Mouse (Mus musculus): ENCODE results near the gene Foxa2.

Gene Foxa2

DNA sequence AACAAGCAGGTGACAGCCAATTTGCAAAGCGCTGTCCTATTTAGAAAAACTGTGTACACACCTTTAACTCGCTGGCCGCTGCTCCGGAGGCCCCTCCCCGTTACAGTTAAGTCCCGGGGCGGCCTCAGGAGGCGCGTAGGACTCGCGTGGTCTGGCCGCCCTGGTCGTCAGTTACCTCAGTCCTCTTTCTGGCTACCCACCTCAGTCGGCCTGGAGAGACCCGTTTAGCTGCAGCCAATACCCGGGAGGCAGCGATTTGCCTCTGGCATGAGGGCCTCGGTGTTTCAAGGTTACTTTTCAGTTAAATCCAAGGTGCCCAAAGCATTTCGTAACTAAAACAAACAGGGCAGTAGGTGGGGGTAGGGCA is at the start of gene Foxa2:
Gene Foxa2, minus strand, starts transcription at position 171 of the 367 bp plus-strand sequence.
- 3% methylated on average over 19 of the region's 19 CpGs for WGBS

DNA sequence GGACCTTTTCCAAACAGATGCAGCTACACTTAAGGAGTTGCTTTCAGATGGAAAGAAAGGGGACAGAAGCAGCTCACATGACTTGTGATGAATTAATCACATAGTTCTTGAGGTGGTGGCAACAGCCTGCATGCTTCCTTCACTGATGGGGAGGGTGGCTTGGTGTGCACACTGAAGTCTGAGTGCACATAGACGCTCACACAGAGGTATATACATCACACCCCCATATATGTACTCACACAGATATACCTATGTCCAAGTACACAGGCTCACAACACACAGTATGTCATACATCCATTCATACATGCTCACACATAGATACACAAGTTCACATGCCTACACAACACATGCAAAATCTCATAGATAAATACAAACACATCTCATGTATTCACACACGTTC is 45.3 kb upstream of the Foxa2 start:
- 92% methylated on average over 2 of the region's 2 CpGs for WGBS

DNA sequence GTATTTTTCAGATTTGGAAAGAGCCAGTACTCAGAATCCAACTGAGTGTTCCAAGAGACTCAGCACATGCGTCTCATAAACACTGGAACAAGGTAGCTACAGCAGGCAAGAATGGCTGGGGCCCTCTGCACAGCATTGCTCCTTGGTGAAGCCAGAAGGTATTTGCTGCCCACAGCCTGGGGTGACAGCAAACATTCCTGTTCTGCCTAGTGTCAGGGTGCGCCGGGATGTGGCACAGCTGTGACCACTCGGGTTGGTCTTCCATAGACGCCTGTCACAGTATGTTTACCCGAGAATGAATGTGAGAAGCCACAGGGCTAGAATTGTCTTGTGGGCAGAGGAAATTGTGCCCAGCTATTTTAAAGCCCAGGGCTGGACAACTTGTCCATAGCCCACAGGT is 44.9 kb upstream of the Foxa2 start:
- 88% methylated on average over 6 of the region's 6 CpGs for WGBS

DNA sequence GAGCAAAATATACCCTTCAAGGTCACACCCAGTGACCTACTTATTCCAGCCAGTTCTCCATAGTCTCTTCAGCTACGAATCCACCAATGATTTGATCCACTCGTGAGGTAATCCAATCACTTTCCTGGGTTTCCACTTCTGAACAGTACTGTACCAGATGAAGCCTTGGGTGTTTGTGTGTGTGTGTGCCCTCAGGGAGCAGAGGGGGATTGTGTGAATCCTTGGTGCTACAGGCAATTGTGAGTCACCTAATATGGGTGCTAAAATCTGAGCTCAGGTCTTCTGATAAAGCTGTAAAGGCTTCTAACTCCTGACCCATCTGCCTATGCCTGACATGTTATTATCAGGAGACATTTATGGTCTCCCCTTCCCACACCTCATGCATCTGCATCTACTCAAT is 43.3 kb upstream of the Foxa2 start:
- 88% methylated on average over 2 of the region's 2 CpGs for WGBS

DNA sequence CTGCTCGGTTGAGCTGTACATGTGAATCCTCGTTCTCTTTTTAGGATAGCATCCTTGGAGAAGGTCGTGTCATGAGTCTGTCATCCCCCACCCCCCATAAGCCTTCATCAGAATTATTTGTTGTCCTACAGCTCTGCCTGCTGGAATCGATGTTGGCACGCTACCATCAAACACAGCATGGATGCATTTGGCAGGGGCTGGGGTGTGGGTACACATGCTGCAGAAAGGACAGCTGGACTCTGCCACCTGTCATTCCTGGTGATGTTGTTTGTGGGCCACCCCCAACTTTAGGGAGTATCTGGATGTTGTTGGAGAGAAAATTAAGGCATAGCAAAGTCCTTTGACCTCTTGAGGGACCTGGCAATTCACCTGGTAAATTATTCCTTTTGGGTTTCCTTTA is 38.8 kb upstream of the Foxa2 start:
- 76% methylated on average over 5 of the region's 5 CpGs for WGBS

DNA sequence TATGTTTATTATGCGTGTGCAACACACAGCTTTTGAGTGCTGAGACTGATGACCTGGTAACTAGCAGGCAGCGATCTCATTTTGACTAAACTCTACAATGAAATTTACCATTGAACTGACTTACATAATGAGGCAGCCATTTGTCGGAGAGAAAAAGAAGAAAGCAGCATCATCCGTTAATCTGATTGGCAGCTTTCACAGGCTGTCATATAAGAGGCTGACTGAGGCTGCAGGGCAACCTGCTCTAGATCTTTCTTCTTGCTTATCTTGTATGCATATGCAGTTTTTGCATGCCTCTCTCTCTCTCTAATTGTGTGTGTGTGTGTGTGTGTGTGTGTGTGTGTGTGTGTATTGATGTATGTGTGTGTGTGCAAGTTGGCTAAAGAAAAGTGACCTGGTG is 38.4 kb upstream of the Foxa2 start:
- WGBS = 66% methylated on average over 4 of the region's 4 CpGs

DNA sequence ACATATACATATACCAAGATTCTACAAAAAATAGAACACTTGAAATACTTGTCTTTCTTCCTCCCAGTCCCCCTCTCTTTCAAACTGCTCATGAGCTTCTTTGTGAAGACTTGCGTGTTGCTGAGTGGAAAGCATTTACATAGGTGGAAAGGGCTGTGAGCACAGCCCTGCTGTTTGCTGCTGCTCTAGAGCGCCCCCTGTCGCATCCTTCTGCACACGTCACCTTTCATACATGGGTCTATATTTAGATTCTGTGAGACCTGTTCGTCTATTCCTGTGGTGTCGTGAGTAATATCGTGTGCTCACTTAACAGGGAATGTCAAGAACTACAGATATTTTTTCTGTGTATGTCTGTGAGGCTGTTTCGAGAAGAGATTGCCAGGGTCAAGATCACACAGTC is 35.5 kb upstream of the Foxa2 start:
- WGBS = 11% methylated on average over 8 of the region's 8 CpGs

DNA sequence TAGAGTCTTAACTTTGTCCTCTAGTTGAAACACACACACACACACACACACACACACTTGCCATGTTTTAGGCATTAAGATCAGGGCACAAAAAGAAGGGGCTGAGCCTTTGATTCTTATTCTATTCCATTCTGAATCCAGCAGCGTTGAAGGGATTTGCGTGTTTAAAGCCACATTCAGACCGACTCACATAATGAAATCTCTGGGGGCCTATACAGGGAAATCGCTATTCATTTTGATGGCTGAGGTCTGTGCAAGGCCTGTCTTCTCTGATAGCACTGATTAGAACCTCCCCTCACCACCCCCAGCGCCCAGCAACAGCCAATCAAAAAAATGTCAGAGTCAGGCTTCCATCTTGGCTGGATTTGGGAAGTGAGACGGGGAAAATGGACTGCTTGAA is 13.9 kb upstream of the Foxa2 start:
- 67% methylated on average over 6 of the region's 6 CpGs for WGBS

DNA sequence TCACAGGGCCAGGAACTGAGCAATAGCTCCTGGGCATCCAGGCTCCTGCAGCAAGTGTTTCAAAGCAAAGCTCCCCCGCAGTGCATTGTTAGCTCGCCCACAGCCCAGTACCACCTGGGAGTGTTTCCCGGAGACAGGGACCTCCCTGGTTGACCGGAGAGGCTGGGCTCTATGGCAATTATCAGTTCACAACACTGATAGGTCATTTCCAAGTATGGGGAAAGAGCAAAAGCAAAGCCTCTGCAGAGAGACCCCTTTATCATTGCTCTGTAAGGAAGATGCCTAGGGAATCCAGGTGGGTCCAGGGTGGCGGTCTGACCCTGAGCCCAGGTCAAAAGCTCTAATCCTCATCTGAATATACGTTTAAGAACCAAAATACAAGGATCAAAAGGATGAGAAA is 6.6 kb upstream of the Foxa2 start:
- WGBS = 19% methylated on average over 6 of the region's 6 CpGs

DNA sequence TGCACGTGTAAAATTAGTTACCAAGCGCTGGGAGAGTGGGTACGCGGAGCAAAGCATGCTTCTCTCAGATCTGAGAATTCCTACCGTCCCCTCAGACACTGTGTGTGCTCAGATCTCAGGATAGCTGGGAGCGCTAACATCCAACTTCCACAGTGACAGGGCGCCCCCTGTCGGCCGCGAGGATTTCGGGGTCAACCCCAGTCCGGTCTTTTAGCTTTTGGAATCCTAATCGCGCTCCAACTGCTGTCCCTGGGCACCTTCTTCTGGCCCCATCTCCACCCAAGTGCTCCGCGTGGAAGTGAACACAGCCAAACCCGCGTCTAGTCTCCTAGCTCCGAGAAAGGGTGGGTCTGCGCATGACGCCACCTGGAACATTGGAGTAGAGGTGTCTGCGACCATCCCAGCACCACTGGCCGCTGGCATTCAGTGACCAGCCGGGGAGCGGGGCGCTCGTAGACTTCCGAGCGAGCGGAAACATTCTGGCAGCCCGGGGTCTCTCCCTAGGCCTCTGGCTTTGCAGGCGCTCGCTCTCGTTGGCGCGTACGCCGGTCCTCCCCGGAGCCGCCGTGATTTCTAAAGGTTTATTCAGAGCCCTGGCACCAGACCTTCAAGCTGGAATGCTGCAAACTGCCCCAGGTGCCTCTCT is 1.8 kb upstream of the Foxa2 start:
- WGBS = 2% methylated on average over 41 of the region's 41 CpGs

DNA sequence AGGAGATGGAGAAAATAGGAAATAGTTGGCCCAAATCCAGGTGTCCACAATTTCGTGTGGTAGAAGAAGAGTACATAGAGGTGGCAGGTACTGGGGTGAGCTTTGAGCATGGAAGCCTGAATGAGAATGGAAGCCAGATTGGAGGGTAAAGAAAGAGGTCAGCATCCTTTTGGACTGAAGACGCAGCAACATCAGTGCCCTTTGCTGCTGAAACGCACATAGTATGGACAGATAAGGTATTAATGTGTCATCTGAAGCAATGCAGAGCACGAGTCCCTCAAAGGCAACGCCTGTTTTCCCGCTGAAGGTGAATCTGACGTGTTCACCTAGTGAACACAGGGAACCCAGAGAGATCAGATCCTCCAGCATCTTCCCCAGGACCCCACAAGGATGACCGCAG is 842 bp upstream of the Foxa2 start:
- WGBS = 7% methylated on average over 8 of the region's 8 CpGs

DNA sequence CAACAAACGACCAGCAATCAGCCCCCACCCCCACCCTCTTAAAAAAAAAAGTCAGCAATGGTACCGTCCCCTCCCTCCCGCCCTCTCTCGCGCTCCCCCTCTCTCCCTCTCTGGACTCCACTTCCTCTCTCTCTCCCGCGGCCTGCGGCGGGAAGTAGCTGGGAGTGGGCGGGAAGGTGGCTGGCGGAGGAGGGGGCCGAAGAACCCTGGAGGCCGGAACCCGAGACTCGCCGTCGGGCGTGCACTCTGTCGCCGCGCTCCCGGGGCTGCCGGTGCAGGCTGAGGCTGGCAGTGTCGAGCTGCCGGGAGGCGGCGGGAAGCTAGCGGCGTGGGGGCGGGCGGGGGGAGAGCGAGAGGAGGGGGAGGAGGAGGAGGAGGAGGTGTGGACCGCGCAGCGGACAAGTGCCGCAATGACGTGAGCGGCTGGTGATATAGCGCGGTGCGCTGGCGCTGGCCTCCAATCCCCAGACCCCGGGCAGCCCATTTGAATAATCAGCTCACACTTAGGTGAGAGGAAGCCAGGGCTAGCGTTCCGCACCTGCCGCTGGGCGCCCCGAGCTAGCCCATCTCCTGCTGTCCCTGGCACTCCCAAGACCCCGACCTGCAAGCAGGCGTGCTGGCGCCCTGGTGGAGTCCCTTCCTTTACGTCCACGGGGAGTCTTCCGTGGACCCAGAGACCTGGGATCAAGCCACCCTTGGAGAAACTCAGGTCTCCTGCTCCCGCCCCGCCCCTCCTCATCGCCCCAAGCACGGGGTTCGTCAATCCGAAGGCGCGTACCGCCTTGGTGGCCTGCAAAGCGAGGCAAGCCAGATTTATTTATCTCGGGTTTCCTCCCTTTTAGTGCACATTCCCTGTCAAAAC is 601 bp downstream of the Foxa2 start:
- 2% methylated on average over 64 of the region's 65 CpGs for WGBS

DNA sequence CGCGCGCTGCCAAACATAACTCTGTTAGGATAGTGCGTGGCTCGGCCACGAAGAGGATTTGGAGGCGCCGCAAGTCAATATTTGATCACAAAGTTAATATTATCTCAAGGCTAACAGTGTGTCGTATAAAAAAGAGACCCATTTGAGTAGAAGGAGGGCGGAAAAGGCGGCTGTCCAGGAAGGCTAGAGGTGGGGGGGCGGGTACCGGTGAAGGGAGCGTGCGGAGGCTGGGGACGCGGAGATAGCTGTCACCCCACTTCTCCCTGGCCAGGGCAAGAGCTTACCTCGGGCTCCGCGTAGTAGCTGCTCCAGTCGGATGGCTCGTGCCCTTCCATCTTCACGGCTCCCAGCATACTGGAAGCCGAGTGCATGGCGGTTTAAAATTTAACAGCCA is 1.2 kb downstream of the Foxa2 start:
- 4% methylated on average over 25 of the region's 25 CpGs for WGBS

DNA sequence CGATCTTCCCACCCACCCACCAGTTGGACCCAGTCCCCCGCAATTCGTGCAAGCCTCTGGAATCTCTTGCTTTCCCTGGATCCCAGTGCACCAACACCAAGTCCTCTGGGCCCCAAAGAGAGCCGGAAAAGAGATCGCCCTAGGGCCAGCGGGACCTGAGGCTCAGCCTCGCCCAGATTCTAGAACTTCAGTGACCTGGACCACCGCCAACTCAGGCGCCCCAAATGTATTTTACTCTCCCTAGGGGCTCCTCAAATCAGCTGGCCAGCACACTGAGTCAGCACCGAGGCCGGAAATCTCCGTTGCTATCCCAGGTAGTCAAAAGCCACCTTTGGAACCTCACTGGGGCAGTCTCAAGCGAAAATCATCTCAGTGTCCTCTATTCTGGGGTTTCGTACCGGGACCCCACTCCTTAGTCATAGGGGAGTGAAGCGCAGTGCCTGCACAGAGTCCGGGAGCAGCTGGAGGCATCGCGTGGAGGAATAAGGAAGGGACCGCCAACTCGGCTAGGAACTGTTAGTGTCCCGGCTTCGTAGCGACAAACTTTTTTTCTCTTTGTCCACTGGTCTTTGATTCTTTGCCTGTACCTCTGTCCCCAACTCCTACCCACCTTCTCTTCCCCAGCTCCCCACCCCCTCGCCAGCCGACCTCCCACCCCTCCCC is 1.8 kb downstream of the Foxa2 start:
- WGBS = 1% methylated on average over 26 of the region's 26 CpGs

DNA sequence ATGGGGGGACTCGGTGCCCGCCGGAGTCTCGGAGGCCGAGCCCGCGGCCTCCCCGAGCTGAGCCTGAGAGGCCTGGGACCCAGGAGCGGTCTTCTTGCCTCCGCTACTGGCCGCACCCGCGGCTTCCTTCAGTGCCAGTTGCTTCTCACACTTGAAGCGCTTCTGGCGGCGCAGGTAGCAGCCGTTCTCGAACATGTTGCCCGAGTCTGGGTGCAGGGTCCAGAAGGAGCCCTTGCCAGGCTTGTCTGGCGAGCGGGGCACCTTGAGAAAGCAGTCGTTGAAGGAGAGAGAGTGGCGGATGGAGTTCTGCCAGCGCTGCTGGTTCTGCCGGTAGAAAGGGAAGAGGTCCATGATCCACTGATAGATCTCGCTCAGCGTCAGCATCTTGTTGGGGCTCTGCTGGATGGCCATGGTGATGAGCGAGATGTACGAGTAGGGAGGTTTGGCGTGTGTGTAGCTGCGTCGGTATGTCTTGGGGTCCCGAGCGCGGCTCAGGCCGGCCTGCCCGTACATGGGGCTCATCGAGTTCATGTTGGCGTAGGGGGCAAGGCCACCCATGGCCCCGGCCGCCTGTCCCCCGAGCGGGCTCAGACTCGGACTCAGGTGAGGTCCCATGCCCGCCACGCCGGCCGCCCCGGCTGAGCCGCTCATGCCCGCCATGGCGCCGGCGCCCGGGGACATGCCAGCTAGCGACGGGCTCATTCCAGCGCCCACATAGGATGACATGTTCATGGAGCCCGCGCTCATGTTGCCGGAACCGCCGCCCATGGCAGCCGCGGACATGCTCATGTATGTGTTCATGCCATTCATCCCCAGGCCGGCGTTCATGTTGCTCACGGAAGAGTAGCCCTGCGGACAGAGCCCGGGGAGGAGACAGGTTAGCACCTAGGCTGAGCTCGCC is 2.5 kb downstream of the Foxa2 start:
- 3% methylated on average over 71 of the region's 71 CpGs for WGBS

DNA sequence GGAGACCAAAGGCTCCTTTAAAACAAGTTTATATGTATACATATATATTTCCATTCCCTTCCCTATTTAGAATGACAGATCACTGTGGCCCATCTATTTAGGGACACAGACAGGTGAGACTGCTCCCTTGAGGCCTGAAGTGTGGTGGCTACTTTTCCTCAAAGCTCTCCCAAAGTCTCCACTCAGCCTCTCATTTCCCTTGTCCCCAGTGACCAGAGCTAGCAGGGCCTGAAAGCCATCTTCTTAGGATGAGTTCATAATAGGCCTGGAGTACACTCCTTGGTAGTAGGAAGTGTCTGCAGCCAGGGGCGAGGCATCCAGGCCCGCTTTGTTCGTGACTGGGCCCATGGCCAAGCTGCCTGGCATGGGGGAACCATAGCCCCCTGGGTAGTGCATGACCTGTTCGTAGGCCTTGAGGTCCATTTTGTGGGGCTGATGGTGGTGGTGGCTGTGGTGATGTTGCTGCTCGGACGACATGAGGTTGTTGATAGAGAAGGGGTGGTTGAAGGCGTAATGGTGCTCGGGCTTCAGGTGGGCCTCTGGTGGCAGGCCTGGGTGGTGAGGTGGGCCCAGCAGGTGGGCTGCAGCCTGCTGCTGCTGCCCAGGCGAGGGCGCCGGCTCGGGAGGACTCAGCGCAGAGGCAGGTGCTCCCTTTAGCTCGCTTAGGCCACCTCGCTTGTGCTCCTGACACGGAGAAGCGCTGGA is 3.3 kb downstream of the Foxa2 start:
- 12% methylated on average over 17 of the region's 17 CpGs for WGBS

DNA sequence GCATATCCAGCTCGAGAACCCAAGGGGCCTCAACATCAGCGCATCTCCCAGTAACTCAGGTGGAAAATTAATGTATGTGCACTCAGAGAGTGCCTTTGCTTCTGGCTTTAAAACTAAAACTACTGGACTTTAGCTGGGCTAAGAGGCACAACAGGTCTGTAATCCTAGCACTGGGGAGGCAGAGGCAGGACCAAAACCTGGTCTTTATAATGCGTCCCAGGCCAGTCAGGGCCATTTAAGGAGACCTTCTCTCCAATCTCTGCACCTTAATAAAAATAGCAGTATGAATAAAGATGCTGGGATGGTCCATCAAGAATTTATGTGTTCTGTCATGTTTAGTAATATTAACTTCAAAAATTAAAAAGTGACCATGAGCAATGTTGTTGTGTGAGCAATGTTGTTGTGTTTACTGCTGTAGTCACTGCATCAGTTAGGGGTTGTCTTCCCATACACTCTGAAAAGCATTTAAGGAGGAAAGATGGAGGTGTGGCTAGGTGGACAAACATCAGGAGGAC is 4.6 kb downstream of the Foxa2 start:
- WGBS = 14% methylated on average over 3 of the region's 3 CpGs

DNA sequence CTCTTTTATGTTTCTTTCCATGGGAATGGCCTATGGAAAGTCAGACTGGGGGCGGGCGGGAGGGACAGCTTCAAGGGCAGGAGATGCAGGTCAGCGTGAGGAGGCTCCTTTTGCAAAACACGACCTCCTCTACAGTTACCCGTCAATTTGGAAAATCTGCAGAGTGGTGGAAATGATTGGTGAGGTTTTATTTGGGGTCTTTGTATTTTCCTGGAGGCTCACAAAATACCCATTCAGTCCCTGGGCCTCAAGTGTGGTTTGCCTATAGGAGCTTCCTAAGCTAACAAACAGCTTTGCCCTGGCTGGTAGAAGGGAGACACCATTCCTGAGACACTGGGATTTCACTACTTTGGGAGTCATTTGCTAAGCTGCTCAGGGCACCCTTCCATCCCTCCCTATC is 5.4 kb downstream of the Foxa2 start:
- WGBS = 23% methylated on average over 5 of the region's 5 CpGs

DNA sequence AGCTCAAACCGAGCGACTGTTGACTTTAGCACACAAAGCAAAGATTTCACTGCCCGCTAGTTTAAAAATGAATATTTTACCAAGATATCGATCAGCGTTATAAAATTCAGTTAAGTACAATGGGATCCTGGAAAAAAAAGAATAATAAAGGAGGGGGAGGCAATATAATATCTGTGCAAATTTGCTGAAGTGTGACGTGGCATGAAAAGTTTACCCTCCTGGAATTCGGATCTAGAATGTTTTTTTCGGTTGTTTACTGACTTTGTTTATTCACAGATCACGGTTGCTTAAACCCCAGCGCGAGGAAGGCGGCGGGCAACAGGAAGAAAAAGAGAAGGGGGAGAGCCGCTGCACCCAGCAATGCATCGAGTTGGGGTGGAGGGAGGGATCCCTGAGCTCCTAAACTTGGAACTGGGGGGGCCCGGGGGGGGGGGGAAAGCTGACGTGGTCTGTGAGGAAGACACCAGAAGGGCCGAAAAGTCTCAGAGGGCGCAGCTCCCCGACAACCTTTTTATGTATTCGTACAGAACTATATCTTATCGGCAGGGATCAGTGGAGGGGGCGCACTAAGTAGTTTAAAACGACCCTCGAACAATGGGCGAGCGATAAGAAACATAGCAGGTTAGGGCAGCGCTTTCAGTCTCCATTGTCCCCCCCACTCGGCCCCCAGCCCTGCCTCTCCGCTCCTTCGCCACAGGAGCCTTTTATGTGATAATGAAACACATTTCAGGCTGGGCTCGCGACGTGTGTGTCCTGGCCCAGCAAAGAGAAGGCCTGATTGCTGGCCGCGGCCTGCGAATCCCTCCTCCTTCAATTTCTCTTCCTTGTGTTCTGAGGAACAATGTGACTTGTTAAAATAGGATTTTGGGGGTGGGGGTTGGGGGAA is 6.3 kb downstream of the Foxa2 start:
- 3% methylated on average over 37 of the region's 37 CpGs for WGBS
